Mouse (Mus musculus) midbrain, embryonic 16.5 days (tissue): ENCODE measurements around the gene Tnnc1. TPM values are rescaled to one million over a fixed set of nuclear protein-coding genes. Genes with fewer than 3 reads are reported as not detected.

ENCODE experiments used
- ATAC-seq: fragments of 200-750 bp; cut with Nextera tagmentation; 2 replicates; pipeline ENCODE4 v1.8.0; 2017; ENCODE audit warnings: moderate TSS enrichment
- H3K27ac ChIP-seq: fragments of 300-500 bp; sonication (generic); 2 replicates; pipeline ENCODE4 v1.5.1; 2014; ENCODE audit warnings: mild to moderate bottlenecking, low read length, mixed read lengths
- H3K27me3 ChIP-seq: fragments of 300-500 bp; sonication (generic); 2 replicates; pipeline ENCODE4 v1.6.1; 2014; ENCODE audit warnings: low read depth, low read length, mixed read lengths; ENCODE audit not compliant: control insufficient read depth, insufficient read depth
- H3K36me3 ChIP-seq: fragments of 300-500 bp; sonication (generic); 2 replicates; pipeline ENCODE4 v1.6.1; 2014; ENCODE audit warnings: mild to moderate bottlenecking, low read length, moderate library complexity, mixed read lengths; ENCODE audit not compliant: control insufficient read depth, insufficient read depth
- H3K4me1 ChIP-seq: fragments of 300-500 bp; sonication (generic); 2 replicates; pipeline ENCODE4 v1.6.1; 2014; ENCODE audit warnings: mild to moderate bottlenecking, low read length, mixed read lengths; ENCODE audit not compliant: control insufficient read depth, insufficient read depth
- H3K4me2 ChIP-seq: fragments of 300-500 bp; sonication (generic); 2 replicates; pipeline ENCODE4 v1.6.1; 2014; ENCODE audit warnings: mild to moderate bottlenecking, low read length, mixed read lengths
- H3K4me3 ChIP-seq: fragments of 300-500 bp; sonication (generic); 2 replicates; pipeline ENCODE4 v1.5.1; 2014; ENCODE audit warnings: low read depth, mild to moderate bottlenecking, low read length, moderate library complexity, mixed read lengths
- H3K9ac ChIP-seq: fragments of 300-500 bp; sonication (generic); 2 replicates; pipeline ENCODE4 v1.6.1; 2014; ENCODE audit warnings: low read depth, low read length, mixed read lengths
- H3K9me3 ChIP-seq: fragments of 300-500 bp; sonication (generic); replicated peaks from 2 replicates; pipeline ENCODE4 v1.6.1; 2014; ENCODE audit warnings: mild to moderate bottlenecking, low read length, mixed read lengths; ENCODE audit not compliant: control insufficient read depth, poor library complexity, severe bottlenecking
- WGBS: fragments of 180-500 bp; shearing (Covaris S2); extraction: QIAGEN DNeasy Blood & Tissue Kit; methylation state at CpG from one replicate; pipeline ENCODE4 v1.1.7; 2014; 5-methylcytosine and 5-hydroxymethylcytosine counted together
- polyA plus RNA-seq: library from polyadenylated mRNA; unstranded; fragments of >200 nt; fragmentation: Nextera tagmentation; extraction: Ambion mirVana; gene quantifications from 2 replicates; pipeline ENCODE4 v1.2.1, GENCODE M21; 2015

Gene Tnnc1
- polyA plus RNA-seq, 1 experiment from 2014 or later: 2.4 TPM

- H3K9ac ChIP-seq: no peak overlapping the region
- H3K4me3 ChIP-seq: no peak overlapping the region
- H3K27me3 ChIP-seq: no peaks in the 10 kb centered on the region
- H3K4me2 ChIP-seq: no peak overlapping the region
- H3K4me1 ChIP-seq: peaks cover 7% of the 10 kb centered on the region; the same call in 1 of the 2 replicates
- H3K36me3 ChIP-seq: peaks cover 39% of the 10 kb centered on the region
- no peaks in the 10 kb centered on the region for H3K9me3 ChIP-seq
- no peak for ATAC-seq
- no peak overlapping the region for H3K27ac ChIP-seq
- whole genome bisulfite sequencing: 86% methylated on average over 7 of the region's 7 CpGs
Observed at GRCm38 (mm10) chr14:31193791-31194190, 14.3 kb upstream of the Tnnc1 start.

GRCm38 (mm10) chr14:31194441-31194840 is 13.7 kb upstream of the Tnnc1 start:
- Histone ChIP-seq H3K4me1 (peaks cover 7% of the 10 kb centered on the region; the same call in 1 of the 2 replicates), H3K36me3 (peaks cover 35% of the 10 kb centered on the region), H3K4me2 (no peak overlapping the region), H3K27me3 (no peaks in the 10 kb centered on the region), H3K4me3 (no peak overlapping the region), H3K9ac (no peak overlapping the region), H3K27ac (no peak overlapping the region), H3K9me3 (no peaks in the 10 kb centered on the region)
- 86% methylated on average over 2 of the region's 2 CpGs for WGBS
- ATAC-seq: no peak

GRCm38 (mm10) chr14:31194891-31195513 is 13.1 kb upstream of the Tnnc1 start:
- no peak overlapping the region for H3K4me3 ChIP-seq
- ATAC-seq: no peak
- peaks cover 7% of the 10 kb centered on the region; the same call in 1 of the 2 replicates for H3K4me1 ChIP-seq
- no peaks in the 10 kb centered on the region for H3K27me3 ChIP-seq
- H3K27ac ChIP-seq: 0 out of 2 replicates have a peak overlapping the region, but pooled peaks have one; percentile 11
- H3K36me3 ChIP-seq: peaks cover 29% of the 10 kb centered on the region
- no peaks in the 10 kb centered on the region for H3K9me3 ChIP-seq
- H3K4me2 ChIP-seq: no peak overlapping the region
- no peak overlapping the region for H3K9ac ChIP-seq
- WGBS: 84% methylated on average over 14 of the region's 14 CpGs

GRCm38 (mm10) chr14:31195521-31195920 is 12.6 kb upstream of the Tnnc1 start:
- no peak overlapping the region for H3K4me2 ChIP-seq
- no peaks in the 10 kb centered on the region for H3K9me3 ChIP-seq
- peaks cover 24% of the 10 kb centered on the region for H3K36me3 ChIP-seq
- WGBS: 97% methylated on average over 4 of the region's 4 CpGs
- H3K27ac ChIP-seq: no peak overlapping the region
- H3K4me1 ChIP-seq: peaks cover 7% of the 10 kb centered on the region; the same call in 1 of the 2 replicates
- H3K4me3 ChIP-seq: no peak overlapping the region
- no peaks in the 10 kb centered on the region for H3K27me3 ChIP-seq
- ATAC-seq: no peak
- H3K9ac ChIP-seq: no peak overlapping the region

GRCm38 (mm10) chr14:31195968-31196367 is 12.1 kb upstream of the Tnnc1 start:
- Histone ChIP-seq H3K4me3 (no peak overlapping the region), H3K27me3 (no peaks in the 10 kb centered on the region), H3K4me1 (peaks cover 7% of the 10 kb centered on the region; the same call in 1 of the 2 replicates), H3K9me3 (no peaks in the 10 kb centered on the region), H3K9ac (no peak overlapping the region), H3K36me3 (peaks cover 20% of the 10 kb centered on the region), H3K4me2 (no peak overlapping the region), H3K27ac (no peak overlapping the region)
- no peak for ATAC-seq

GRCm38 (mm10) chr14:31197547-31198516 is 10.3 kb upstream of the Tnnc1 start:
- 50% methylated on average over 16 of the region's 16 CpGs for WGBS
- H3K9me3 ChIP-seq: no peaks in the 10 kb centered on the region
- no peak overlapping the region for H3K4me2 ChIP-seq
- H3K9ac ChIP-seq: no peak overlapping the region
- H3K4me3 ChIP-seq: no peak overlapping the region
- H3K4me1 ChIP-seq: peaks cover 7% of the 10 kb centered on the region; the same call in 1 of the 2 replicates
- no peak overlapping the region for H3K27ac ChIP-seq
- H3K36me3 ChIP-seq: peaks cover 14% of the 10 kb centered on the region
- no peaks in the 10 kb centered on the region for H3K27me3 ChIP-seq
- ATAC-seq: 0 out of 2 replicates have a peak, but pooled peaks have one; percentile 57

- Histone ChIP-seq H3K27me3 (no peaks in the 10 kb centered on the region), H3K36me3 (peaks cover 27% of the 10 kb centered on the region), H3K27ac (no peak overlapping the region), H3K4me1 (peaks cover 12% of the 10 kb centered on the region), H3K9me3 (no peaks in the 10 kb centered on the region), H3K4me2 (no peak overlapping the region), H3K9ac (no peak overlapping the region), H3K4me3 (no peak overlapping the region)
- WGBS: 88% methylated on average over 7 of the region's 7 CpGs
- ATAC-seq: no peak
Observed at GRCm38 (mm10) chr14:31199599-31199998, 8.5 kb upstream of the Tnnc1 start.

- Histone ChIP-seq H3K4me1 (peaks cover 17% of the 10 kb centered on the region), H3K27ac (no peak overlapping the region), H3K4me3 (no peak overlapping the region), H3K27me3 (no peaks in the 10 kb centered on the region), H3K36me3 (peaks cover 24% of the 10 kb centered on the region), H3K9me3 (no peaks in the 10 kb centered on the region), H3K9ac (no peak overlapping the region), H3K4me2 (no peak overlapping the region)
- ATAC-seq: no peak
- 87% methylated on average over 3 of the region's 3 CpGs for WGBS
Observed at GRCm38 (mm10) chr14:31200038-31200437, 8.1 kb upstream of the Tnnc1 start.

- H3K9ac ChIP-seq: peak overlapping the region; percentile 92
- ATAC-seq: no peak
- H3K36me3 ChIP-seq: peaks cover 23% of the 10 kb centered on the region
- WGBS: 76% methylated on average over 4 of the region's 4 CpGs
- peak overlapping the region; percentile 63 for H3K4me2 ChIP-seq
- peak overlapping the region; percentile 74 for H3K4me3 ChIP-seq
- peak overlapping the region; percentile 92 for H3K27ac ChIP-seq
- peaks cover 14% of the 10 kb centered on the region for H3K4me1 ChIP-seq
- H3K9me3 ChIP-seq: no peaks in the 10 kb centered on the region
- H3K27me3 ChIP-seq: no peaks in the 10 kb centered on the region
Observed at GRCm38 (mm10) chr14:31204844-31205243, 3.3 kb upstream of the Tnnc1 start.
